Mouse (Mus musculus) lung, embryonic 14.5 days (tissue): ENCODE data around the gene Oxa1l. TPM values are rescaled to one million over a fixed set of nuclear protein-coding genes. Genes with fewer than 3 reads are reported as not detected.
A peak's percentile ranks its signal among the peaks of the same experiment; 100 is the strongest.

Experiments
- ATAC-seq: fragments of 200-750 bp; cut with Nextera tagmentation; 2 replicates; pipeline ENCODE4 v1.8.0; 2017; ENCODE audit warnings: mild to moderate bottlenecking, moderate TSS enrichment, moderate library complexity; ENCODE audit not compliant: insufficient read depth
- DNase-seq: peaks from one replicate; pipeline ENCODE4 v3.0.0-alpha.2; 2015
- H3K27ac ChIP-seq: fragments of 300-500 bp; sonication (generic); 2 replicates; pipeline ENCODE4 v1.5.1; 2014; ENCODE audit warnings: low read depth, mild to moderate bottlenecking, moderate library complexity
- H3K27me3 ChIP-seq: fragments of 300-500 bp; sonication (generic); 2 replicates; pipeline ENCODE4 v1.6.1; 2014; ENCODE audit warnings: low read length, control low read depth; ENCODE audit not compliant: insufficient read depth
- H3K36me3 ChIP-seq: fragments of 300-500 bp; sonication (generic); 2 replicates; pipeline ENCODE4 v1.6.1; 2014; ENCODE audit warnings: control low read depth; ENCODE audit not compliant: insufficient read depth
- H3K4me1 ChIP-seq: fragments of 300-500 bp; sonication (generic); 2 replicates; pipeline ENCODE4 v1.6.1; 2014; ENCODE audit warnings: antibody characterized with exemption, control low read depth; ENCODE audit not compliant: insufficient read depth
- H3K4me2 ChIP-seq: fragments of 300-500 bp; sonication (generic); 2 replicates; pipeline ENCODE4 v1.6.1; 2014; ENCODE audit warnings: mild to moderate bottlenecking
- H3K4me3 ChIP-seq: fragments of 300-500 bp; sonication (generic); 2 replicates; pipeline ENCODE4 v1.5.1; 2014; ENCODE audit warnings: low read depth, low read length
- H3K9ac ChIP-seq: fragments of 300-500 bp; sonication (generic); 2 replicates; pipeline ENCODE4 v1.6.1; 2014
- H3K9me3 ChIP-seq: fragments of 300-500 bp; sonication (generic); 2 replicates; pipeline ENCODE4 v1.6.1; 2016; ENCODE audit warnings: low read depth, low read length, control low read depth
- CTCF ChIP-seq: IDR thresholded peaks from 2 replicates; pipeline ENCODE4 v1.5.1; 2016; ENCODE audit warnings: antibody characterized with exemption, low read depth
- WGBS: fragments of 180-500 bp; shearing (Covaris S2); extraction: QIAGEN DNeasy Blood & Tissue Kit; methylation state at CpG from one replicate; pipeline ENCODE4 v1.1.7; 2014; 5-methylcytosine and 5-hydroxymethylcytosine counted together
- polyA plus RNA-seq: library from polyadenylated mRNA; unstranded; fragments of >200 nt; fragmentation: Nextera tagmentation; extraction: Ambion mirVana; gene quantifications from 2 replicates; pipeline ENCODE4 v1.2.1, GENCODE M21; 2014

The Oxa1l gene
- polyA plus RNA-seq, 1 experiment from 2014 or later: 53.5 TPM

- Histone ChIP-seq H3K9me3 (no peaks in the 10 kb centered on the region), H3K4me1 (no peaks in the 10 kb centered on the region), H3K36me3 (peaks cover 42% of the 10 kb centered on the region), H3K27me3 (no peaks in the 10 kb centered on the region), H3K4me2 (no peak overlapping the region), H3K4me3 (no peak overlapping the region), H3K9ac (no peak overlapping the region), H3K27ac (no peak overlapping the region)
- DNase-seq: no peak
- WGBS: 93% methylated on average over 9 of the region's 9 CpGs
- TF ChIP-seq CTCF: no peak
- ATAC-seq: no peak
Measured at GRCm38 (mm10) chr14:54372923-54373322, 12.3 kb downstream of the Oxa1l start.

- peak; percentile 64 for TF ChIP-seq CTCF
- Histone ChIP-seq H3K36me3 (peaks cover 13% of the 10 kb centered on the region), H3K4me1 (no peaks in the 10 kb centered on the region), H3K9me3 (no peaks in the 10 kb centered on the region), H3K9ac (no peak overlapping the region), H3K27me3 (no peaks in the 10 kb centered on the region), H3K27ac (no peak overlapping the region), H3K4me2 (no peak overlapping the region), H3K4me3 (no peak overlapping the region)
- whole genome bisulfite sequencing: 81% methylated on average over 3 of the region's 3 CpGs
- no peak for ATAC-seq
- DNase-seq: peak; percentile 54
Measured at GRCm38 (mm10) chr14:54375916-54376315, 15.3 kb downstream of the Oxa1l start.

- H3K27ac ChIP-seq: no peak overlapping the region
- WGBS: 68% methylated on average over 6 of the region's 6 CpGs
- ATAC-seq (no peak), DNase-seq (no peak)
- H3K9me3 ChIP-seq: no peaks in the 10 kb centered on the region
- H3K4me1 ChIP-seq: no peaks in the 10 kb centered on the region
- H3K9ac ChIP-seq: no peak overlapping the region
- H3K4me3 ChIP-seq: no peak overlapping the region
- no peak overlapping the region for H3K4me2 ChIP-seq
- TF ChIP-seq CTCF: no peak
- H3K27me3 ChIP-seq: no peaks in the 10 kb centered on the region
- 0 out of 2 replicates have a peak, but pooled peaks cover 6% of the 10 kb centered on the region for H3K36me3 ChIP-seq
Measured at GRCm38 (mm10) chr14:54377166-54377565, 16.5 kb downstream of the Oxa1l start.

GRCm38 (mm10) chr14:54379571-54379970 lies 18.9 kb downstream of the Oxa1l start:
- TF ChIP-seq CTCF: no peak
- Histone ChIP-seq H3K27me3 (no peaks in the 10 kb centered on the region), H3K4me2 (no peak overlapping the region), H3K36me3 (no peaks in the 10 kb centered on the region), H3K9me3 (no peaks in the 10 kb centered on the region), H3K27ac (no peak overlapping the region), H3K4me3 (no peak overlapping the region), H3K4me1 (no peaks in the 10 kb centered on the region), H3K9ac (no peak overlapping the region)
- DNase-seq: no peak
- ATAC-seq: no peak
- WGBS: 57% methylated on average over 13 of the region's 13 CpGs

- no peak overlapping the region for H3K4me2 ChIP-seq
- 68% methylated on average over 4 of the region's 4 CpGs for WGBS
Measured at GRCm38 (mm10) chr14:54380616-54381015, 20.0 kb downstream of the Oxa1l start.

GRCm38 (mm10) chr14:54381816-54382215 lies 21.2 kb downstream of the Oxa1l start:
- WGBS: 55% methylated on average over 10 of the region's 10 CpGs
- Histone ChIP-seq H3K4me1 (no peaks in the 10 kb centered on the region), H3K9ac (no peak overlapping the region), H3K27me3 (no peaks in the 10 kb centered on the region), H3K4me3 (no peak overlapping the region), H3K4me2 (no peak overlapping the region), H3K36me3 (no peaks in the 10 kb centered on the region), H3K9me3 (no peaks in the 10 kb centered on the region), H3K27ac (no peak overlapping the region)
- DNase-seq (no peak), ATAC-seq (no peak)
- no peak for TF ChIP-seq CTCF

More at GRCm38 (mm10) chr14:54380616-54381015, 20.0 kb downstream of the Oxa1l start:
- DNase-seq (no peak), ATAC-seq (no peak)
- Histone ChIP-seq H3K4me1 (no peaks in the 10 kb centered on the region), H3K9ac (no peak overlapping the region), H3K36me3 (no peaks in the 10 kb centered on the region), H3K4me3 (no peak overlapping the region), H3K27me3 (no peaks in the 10 kb centered on the region), H3K9me3 (no peaks in the 10 kb centered on the region), H3K27ac (no peak overlapping the region)
- TF ChIP-seq CTCF: no peak

- Histone ChIP-seq H3K4me3 (no peak overlapping the region), H3K9me3 (no peaks in the 10 kb centered on the region), H3K4me1 (no peaks in the 10 kb centered on the region), H3K9ac (no peak overlapping the region), H3K27ac (no peak overlapping the region), H3K36me3 (no peaks in the 10 kb centered on the region), H3K4me2 (no peak overlapping the region), H3K27me3 (no peaks in the 10 kb centered on the region)
- TF ChIP-seq CTCF: no peak
- DNase-seq (no peak), ATAC-seq (no peak)
- 82% methylated on average over 9 of the region's 9 CpGs for WGBS
Measured at GRCm38 (mm10) chr14:54382641-54383040, 22.0 kb downstream of the Oxa1l start.

- no peak overlapping the region for H3K9ac ChIP-seq
- 59% methylated on average over 4 of the region's 4 CpGs for WGBS
- no peak overlapping the region for H3K4me2 ChIP-seq
- H3K4me3 ChIP-seq: no peak overlapping the region
- DNase-seq (peak; percentile 32), ATAC-seq (no peak)
- no peaks in the 10 kb centered on the region for H3K27me3 ChIP-seq
- H3K9me3 ChIP-seq: no peaks in the 10 kb centered on the region
- H3K4me1 ChIP-seq: no peaks in the 10 kb centered on the region
- no peak overlapping the region for H3K27ac ChIP-seq
- no peak for TF ChIP-seq CTCF
- no peaks in the 10 kb centered on the region for H3K36me3 ChIP-seq
Measured at GRCm38 (mm10) chr14:54383355-54383771, 22.7 kb downstream of the Oxa1l start.
